Mouse (Mus musculus) central nervous system, embryonic 14 days (tissue): Measurements from ENCODE around the gene Kcnk1. TPM values are rescaled to one million over a fixed set of nuclear protein-coding genes. Genes with fewer than 3 reads are reported as not detected.

Experiments
- polyA plus RNA-seq: library from polyadenylated mRNA; depleted of rRNA; stranded (reverse); fragments of >200 nt; gene quantifications from 2 replicates; pipeline ENCODE4 v1.2.3, GENCODE M21; 2012; rRNA removed

The Kcnk1 gene
- polyA plus RNA-seq, result 7.4 and 11.6 TPM in 2 replicates

GRCm38 (mm10) chr8:125995101-125995986 is at the start of gene Kcnk1:
Gene Kcnk1 (plus strand): TSS chr8:125995170.

Other genes with a start within 250 kb of the Kcnk1 start
- 9.5 and 9.8 TPM in 2 replicates for gene Pcnx2, start 96.9 kb upstream of the Kcnk1 start, polyA plus RNA-seq
- gene Map3k21, start 84.7 kb upstream of the Kcnk1 start, polyA plus RNA-seq, result 0.49 and 0.68 TPM in 2 replicates